ENCODE assay signal across 1 mouse cellular context in the genomic region with DNA sequence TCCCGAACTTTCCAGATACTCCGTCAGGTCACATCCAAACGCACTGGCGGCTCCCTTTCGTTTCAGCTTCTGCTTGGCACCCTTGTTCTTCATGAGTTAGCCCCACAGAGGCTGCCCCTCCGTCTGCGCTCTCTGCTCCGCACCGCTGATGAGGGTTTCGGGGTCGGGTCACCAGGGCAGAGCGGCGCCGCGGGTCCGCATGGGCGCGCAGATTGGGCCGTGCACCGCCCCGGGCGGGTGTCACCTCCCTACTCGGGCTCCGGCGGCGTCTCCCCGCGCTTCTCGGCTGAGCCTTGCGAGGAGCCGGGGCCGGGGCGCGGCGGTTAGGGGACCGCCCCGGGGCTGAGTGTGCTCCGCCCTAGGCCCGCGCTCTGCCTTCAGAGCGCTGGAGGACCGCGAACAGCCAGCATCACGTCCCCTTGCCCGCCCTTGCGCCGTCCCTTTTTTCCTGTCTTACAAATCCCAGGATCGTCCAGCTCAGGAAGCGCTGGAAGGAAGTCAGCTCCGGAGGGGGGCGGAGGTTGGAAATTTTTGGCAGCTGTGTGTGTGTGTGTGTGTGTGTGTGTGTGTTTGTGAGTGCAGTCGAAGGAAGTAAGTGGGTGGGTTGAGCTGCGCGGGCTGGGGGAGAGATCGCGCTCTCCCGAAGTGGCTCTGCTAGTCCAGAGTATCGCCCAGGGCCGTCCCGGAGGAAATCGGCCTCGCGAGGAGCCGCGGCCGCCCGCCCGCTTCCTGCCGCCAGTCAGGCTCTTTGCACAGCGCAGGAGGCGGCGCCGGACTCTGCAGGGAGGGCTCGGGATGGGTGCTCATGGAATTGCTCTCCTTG.
TF ChIP-seq lines count a peak whose summit lies in the region.

Gene Arhgap31, minus strand, starts transcription at position 694 of the 823 bp plus-strand sequence.

TF ChIP-seq in CH12.LX, 34 proteins besides CTCF, POLR2A, EP300 and RAD21 (continued from another document):
- TF ChIP-seq KAT2A (IDR thresholded peaks at IDR 0.05; ENCODE audit: insufficient replicate concordance, low read length), result no peak
